Mouse (Mus musculus) thymus, adult 2 months (tissue): ENCODE results near the gene Dhx35. TPM values are rescaled to one million over a fixed set of nuclear protein-coding genes. Genes with fewer than 3 reads are reported as not detected.
A peak's percentile ranks its signal among the peaks of the same experiment; 100 is the strongest.

Experiments used
- DNase-seq: peaks from one replicate; pipeline ENCODE4 v3.0.0; 2021
- H3K27ac ChIP-seq: fragments of 200-500 bp; 2 replicates; pipeline ENCODE4 v1.5.1; 2012; ENCODE audit warnings: low read length, control low read depth; ENCODE audit not compliant: control insufficient read depth, insufficient read depth
- H3K27me3 ChIP-seq: fragments of 200-500 bp; 2 replicates; pipeline ENCODE4 v1.6.1; 2012; ENCODE audit warnings: mild to moderate bottlenecking, low read length, moderate library complexity, mixed read lengths; ENCODE audit not compliant: control insufficient read depth, insufficient read depth
- H3K36me3 ChIP-seq: fragments of 200-500 bp; 2 replicates; pipeline ENCODE4 v1.6.1; 2012; ENCODE audit warnings: mild to moderate bottlenecking, low read length, moderate library complexity; ENCODE audit not compliant: control insufficient read depth, insufficient read depth
- H3K4me1 ChIP-seq: fragments of 200-500 bp; replicated peaks from 2 replicates; pipeline ENCODE4 v1.6.1; 2012; ENCODE audit warnings: low read length; ENCODE audit not compliant: control insufficient read depth, insufficient read depth
- H3K4me3 ChIP-seq: fragments of 200-500 bp; 2 replicates; pipeline ENCODE4 v1.5.1; 2012; ENCODE audit warnings: mild to moderate bottlenecking, low read length, control low read depth, moderate library complexity; ENCODE audit not compliant: control insufficient read depth, insufficient read depth
- CTCF ChIP-seq: fragments of 200-500 bp; IDR thresholded peaks from 2 replicates; pipeline ENCODE4 v1.5.1; 2012; ENCODE audit warnings: mild to moderate bottlenecking, control low read depth, low read length, moderate library complexity, borderline replicate concordance; ENCODE audit not compliant: control insufficient read depth, poor library complexity, insufficient read depth; ENCODE audit errors: extremely low read depth
- POLR2A ChIP-seq: fragments of 200-500 bp; IDR thresholded peaks from 2 replicates; pipeline ENCODE4 v1.6.1; 2012; ENCODE audit warnings: mild to moderate bottlenecking, low read length, control low read depth, moderate library complexity; ENCODE audit not compliant: control insufficient read depth, poor library complexity, insufficient read depth; ENCODE audit errors: extremely low read depth
- WGBS: fragments of 180-500 bp; shearing (Covaris S2); methylation state at CpG from one replicate; pipeline ENCODE4 v1.1.7; 2018; 5-methylcytosine and 5-hydroxymethylcytosine counted together
- polyA plus RNA-seq: library from polyadenylated mRNA; depleted of rRNA; stranded (reverse); fragments of >200 nt; gene quantifications from 2 replicates; pipeline ENCODE4 v1.2.3, GENCODE M21; 2012

The Dhx35 gene
- polyA plus RNA-seq, 1 experiment, result 29.9 TPM

- H3K4me1 ChIP-seq, result peaks cover 25% of the 10 kb centered on the region
- H3K4me3 ChIP-seq, result peak within 1 kb of the TSS; percentile 65
- H3K27me3 ChIP-seq, result no peaks in the 10 kb centered on the region; the same call in 1 of the 2 replicates
- no peak within 1 kb of the TSS for H3K27ac ChIP-seq
- peak; percentile 97 for DNase-seq
- TF ChIP-seq CTCF, result peak; percentile 79; the same call in 1 of the 2 replicates
- TF ChIP-seq POLR2A, result peak; percentile 75
- WGBS, result under 1% methylated on average over 48 of the region's 48 CpGs
- H3K36me3 ChIP-seq, result peaks cover 6% of the 10 kb centered on the region
Observed at GRCm38 (mm10) chr2:158767742-158768339, 26.8 kb upstream of the Dhx35 start, which contains the start of gene Fam83d. TSS of gene Fam83d (plus strand) at chr2:158768093.

DNA sequence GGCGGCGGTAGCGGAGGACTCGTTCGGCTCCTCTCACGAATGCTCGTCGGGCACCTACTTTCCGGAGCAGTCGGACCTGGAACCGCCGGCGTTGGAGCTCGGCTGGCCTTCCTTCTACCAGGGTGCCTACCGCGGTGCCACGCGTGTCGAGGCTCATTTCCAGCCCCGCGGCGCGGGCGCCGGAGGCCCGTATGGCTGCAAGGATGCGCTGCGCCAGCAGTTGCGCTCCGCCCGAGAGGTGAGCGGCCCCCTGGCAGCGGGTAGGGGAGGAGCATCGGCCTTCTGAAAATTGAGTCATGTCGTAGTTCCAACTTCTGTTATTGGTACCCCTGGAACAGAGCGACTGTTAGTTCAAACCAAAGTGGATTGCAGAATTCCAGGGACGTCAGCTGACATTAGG lies 26.3 kb upstream of the Dhx35 start:
- H3K27ac ChIP-seq, result no peak overlapping the region
- peaks cover 25% of the 10 kb centered on the region for H3K4me1 ChIP-seq
- TF ChIP-seq CTCF (0 out of 2 replicates have a peak, but pooled peaks have one; percentile 18), POLR2A (peak; percentile 28; the same call in 1 of the 2 replicates)
- H3K27me3 ChIP-seq, result no peaks in the 10 kb centered on the region; the same call in 1 of the 2 replicates
- under 1% methylated on average over 37 of the region's 37 CpGs for WGBS
- peak overlapping the region; percentile 65 for H3K4me3 ChIP-seq
- 0 out of 2 replicates have a peak, but pooled peaks cover 1% of the 10 kb centered on the region for H3K36me3 ChIP-seq
- DNase-seq, result peak; percentile 67

- Histone ChIP-seq H3K4me3 (peak overlapping the region; percentile 65), H3K36me3 (no peaks in the 10 kb centered on the region), H3K27me3 (no peaks in the 10 kb centered on the region; the same call in 1 of the 2 replicates), H3K27ac (no peak overlapping the region), H3K4me1 (peaks cover 25% of the 10 kb centered on the region)
- DNase-seq, result no peak
- 15% methylated on average over 5 of the region's 5 CpGs for WGBS
- no peak for TF ChIP-seq POLR2A
- TF ChIP-seq CTCF, result no peak
Observed at GRCm38 (mm10) chr2:158768771-158769170, 25.8 kb upstream of the Dhx35 start.

GRCm38 (mm10) chr2:158770126-158770757 lies 24.4 kb upstream of the Dhx35 start:
- WGBS, result 87% methylated on average over 13 of the region's 13 CpGs
- TF ChIP-seq POLR2A, result no peak
- TF ChIP-seq CTCF, result no peak
- H3K4me1 ChIP-seq, result peaks cover 25% of the 10 kb centered on the region
- no peak overlapping the region for H3K4me3 ChIP-seq
- no peaks in the 10 kb centered on the region; the same call in 1 of the 2 replicates for H3K27me3 ChIP-seq
- no peak overlapping the region for H3K27ac ChIP-seq
- no peak for DNase-seq
- no peaks in the 10 kb centered on the region for H3K36me3 ChIP-seq

GRCm38 (mm10) chr2:158771066-158771763 lies 23.4 kb upstream of the Dhx35 start:
- Histone ChIP-seq H3K36me3 (no peaks in the 10 kb centered on the region; the same call in 1 of the 2 replicates), H3K4me1 (peaks cover 25% of the 10 kb centered on the region), H3K4me3 (no peak overlapping the region), H3K27ac (no peak overlapping the region), H3K27me3 (no peaks in the 10 kb centered on the region; the same call in 1 of the 2 replicates)
- no peak for TF ChIP-seq POLR2A
- no peak for TF ChIP-seq CTCF
- 49% methylated on average over 11 of the region's 11 CpGs for WGBS
- DNase-seq, result peak; percentile 22

DNA sequence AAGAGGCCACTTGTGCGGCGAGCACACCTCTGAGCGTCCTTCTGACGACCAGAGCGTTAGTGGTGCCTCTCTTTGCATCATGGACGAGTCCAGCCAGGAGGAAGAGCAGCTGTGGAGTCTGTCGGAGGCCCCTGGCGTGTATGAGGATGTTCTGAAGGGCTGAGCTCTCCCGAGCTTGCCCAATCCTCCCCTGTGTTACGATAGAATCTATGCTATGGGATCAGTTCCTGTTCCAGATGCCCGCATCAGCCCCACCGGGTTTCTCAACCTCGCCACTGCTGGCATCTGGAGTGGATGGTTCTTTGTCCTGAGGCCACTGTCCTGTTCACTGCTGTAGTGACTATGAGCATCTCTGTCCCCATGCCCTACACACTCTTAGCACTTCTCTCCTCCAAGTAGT lies 21.8 kb upstream of the Dhx35 start:
- no peak for TF ChIP-seq CTCF
- TF ChIP-seq POLR2A, result no peak
- H3K27me3 ChIP-seq, result no peaks in the 10 kb centered on the region; the same call in 1 of the 2 replicates
- WGBS, result 97% methylated on average over 13 of the region's 13 CpGs
- no peak overlapping the region for H3K27ac ChIP-seq
- peaks cover under 1% of the 10 kb centered on the region; the same call in 1 of the 2 replicates for H3K36me3 ChIP-seq
- no peak overlapping the region for H3K4me3 ChIP-seq
- peaks cover 27% of the 10 kb centered on the region for H3K4me1 ChIP-seq
- no peak for DNase-seq
